Mouse (Mus musculus): ENCODE results near the gene Hs3st1. TPM values are rescaled to one million over a fixed set of nuclear protein-coding genes. Genes with fewer than 3 reads are reported as not detected.

Gene Hs3st1
- polyA plus RNA-seq, 1 experiment from 2014 or later = 10.8 TPM

- no peak overlapping the region for H3K4me3 ChIP-seq
- no peaks in the 10 kb centered on the region for H3K9me3 ChIP-seq
- no peaks in the 10 kb centered on the region for H3K36me3 ChIP-seq
- WGBS = 89% methylated on average over 13 of the region's 13 CpGs
- H3K4me1 ChIP-seq (replicated peaks) = no peaks in the 10 kb centered on the region
- H3K27ac ChIP-seq = no peak overlapping the region
- no peaks in the 10 kb centered on the region for H3K27me3 ChIP-seq (ENCODE audit: insufficient read depth, poor library complexity, severe bottlenecking)
- DNase-seq (ENCODE audit: low spot score) = no peak
These were observed 39.4 kb downstream of the Hs3st1 start for GRCm38 (mm10) chr5:39715694-39716550.

- Histone ChIP-seq H3K27me3 (ENCODE audit: insufficient read depth, poor library complexity, severe bottlenecking) (no peaks in the 10 kb centered on the region), H3K27ac (no peak overlapping the region), H3K4me1 (replicated peaks) (no peaks in the 10 kb centered on the region), H3K36me3 (no peaks in the 10 kb centered on the region), H3K4me3 (no peak overlapping the region), H3K9me3 (0 out of 2 replicates have a peak, but pooled peaks cover 3% of the 10 kb centered on the region)
- DNase-seq (ENCODE audit: low spot score) = no peak
- 82% methylated on average over 5 of the region's 5 CpGs for WGBS
These were observed 40.1 kb downstream of the Hs3st1 start for GRCm38 (mm10) chr5:39715193-39715592.

GRCm38 (mm10) chr5:39705539-39705938 is 49.7 kb downstream of the Hs3st1 start:
- WGBS = 84% methylated on average over 3 of the region's 3 CpGs
- H3K27me3 ChIP-seq (ENCODE audit: insufficient read depth, poor library complexity, severe bottlenecking) = no peaks in the 10 kb centered on the region
- no peaks in the 10 kb centered on the region for H3K36me3 ChIP-seq
- no peaks in the 10 kb centered on the region for H3K4me1 ChIP-seq (replicated peaks)
- H3K9me3 ChIP-seq = no peaks in the 10 kb centered on the region
- H3K4me3 ChIP-seq = no peak overlapping the region
- DNase-seq (ENCODE audit: low spot score) = no peak
- H3K27ac ChIP-seq = no peak overlapping the region

GRCm38 (mm10) chr5:39660826-39661225 is 94.4 kb downstream of the Hs3st1 start:
- Histone ChIP-seq H3K27ac (no peak overlapping the region), H3K4me3 (no peak overlapping the region), H3K36me3 (no peaks in the 10 kb centered on the region), H3K9me3 (no peaks in the 10 kb centered on the region), H3K27me3 (ENCODE audit: insufficient read depth, poor library complexity, severe bottlenecking) (no peaks in the 10 kb centered on the region), H3K4me1 (replicated peaks) (no peaks in the 10 kb centered on the region)
- WGBS = 93% methylated on average over 4 of the region's 4 CpGs
- no peak for DNase-seq (ENCODE audit: low spot score)

- H3K36me3 ChIP-seq = no peaks in the 10 kb centered on the region
- no peak for DNase-seq (ENCODE audit: low spot score)
- WGBS = 67% methylated on average over 2 of the region's 2 CpGs
- H3K9me3 ChIP-seq = no peaks in the 10 kb centered on the region
- no peaks in the 10 kb centered on the region for H3K4me1 ChIP-seq (replicated peaks)
- no peaks in the 10 kb centered on the region for H3K27me3 ChIP-seq (ENCODE audit: insufficient read depth, poor library complexity, severe bottlenecking)
- H3K27ac ChIP-seq = no peak overlapping the region
- H3K4me3 ChIP-seq = no peak overlapping the region
These were observed 95.9 kb downstream of the Hs3st1 start for GRCm38 (mm10) chr5:39659417-39659816.

GRCm38 (mm10) chr5:39644827-39645380 is 110.4 kb downstream of the Hs3st1 start:
- under 1% methylated on average over 28 of the region's 28 CpGs for WGBS
- peaks cover 20% of the 10 kb centered on the region for H3K4me1 ChIP-seq (replicated peaks)

GRCm38 (mm10) chr5:39643924-39644826 is 111.1 kb downstream of the Hs3st1 start:
- H3K9me3 ChIP-seq = no peaks in the 10 kb centered on the region
- H3K4me1 ChIP-seq (replicated peaks) = peaks cover 20% of the 10 kb centered on the region
- peak overlapping the region; percentile 82 for H3K27ac ChIP-seq
- no peaks in the 10 kb centered on the region for H3K36me3 ChIP-seq
- H3K4me3 ChIP-seq = peak overlapping the region; percentile 78
- DNase-seq (ENCODE audit: low spot score) = peak; percentile 88
- peaks cover 44% of the 10 kb centered on the region for H3K27me3 ChIP-seq (ENCODE audit: insufficient read depth, poor library complexity, severe bottlenecking)
- WGBS = 1% methylated on average over 56 of the region's 56 CpGs

More at GRCm38 (mm10) chr5:39644827-39645380, 110.4 kb downstream of the Hs3st1 start:
- H3K36me3 ChIP-seq = no peaks in the 10 kb centered on the region
- no peaks in the 10 kb centered on the region for H3K9me3 ChIP-seq
- H3K27me3 ChIP-seq (ENCODE audit: insufficient read depth, poor library complexity, severe bottlenecking) = peaks cover 44% of the 10 kb centered on the region
- H3K4me3 ChIP-seq = peak overlapping the region; percentile 78
- peak overlapping the region; percentile 82 for H3K27ac ChIP-seq
- peak; percentile 53 for DNase-seq (ENCODE audit: low spot score)

- Histone ChIP-seq H3K27me3 (ENCODE audit: insufficient read depth, poor library complexity, severe bottlenecking) (peaks cover 44% of the 10 kb centered on the region), H3K27ac (peak overlapping the region; percentile 23; the same call in 1 of the 2 replicates), H3K36me3 (no peaks in the 10 kb centered on the region), H3K4me3 (peak overlapping the region; percentile 78), H3K9me3 (no peaks in the 10 kb centered on the region), H3K4me1 (replicated peaks) (peaks cover 20% of the 10 kb centered on the region)
- WGBS = 2% methylated on average over 22 of the region's 22 CpGs
- peak; percentile 23 for DNase-seq (ENCODE audit: low spot score)
These were observed 111.9 kb downstream of the Hs3st1 start for GRCm38 (mm10) chr5:39643260-39643923.

- Histone ChIP-seq H3K27me3 (ENCODE audit: insufficient read depth, poor library complexity, severe bottlenecking) (peaks cover 44% of the 10 kb centered on the region), H3K9me3 (no peaks in the 10 kb centered on the region), H3K4me3 (no peak overlapping the region; the same call in 1 of the 2 replicates), H3K27ac (no peak overlapping the region), H3K36me3 (no peaks in the 10 kb centered on the region), H3K4me1 (replicated peaks) (peaks cover 20% of the 10 kb centered on the region)
- DNase-seq (ENCODE audit: low spot score) = no peak
- 78% methylated on average over 6 of the region's 6 CpGs for WGBS
These were observed 113.0 kb downstream of the Hs3st1 start for GRCm38 (mm10) chr5:39642222-39642770.

- Histone ChIP-seq H3K27me3 (ENCODE audit: insufficient read depth, poor library complexity, severe bottlenecking) (peaks cover 29% of the 10 kb centered on the region), H3K9me3 (no peaks in the 10 kb centered on the region), H3K4me3 (no peak overlapping the region), H3K36me3 (no peaks in the 10 kb centered on the region), H3K27ac (no peak overlapping the region), H3K4me1 (replicated peaks) (peaks cover 15% of the 10 kb centered on the region)
- 52% methylated on average over 10 of the region's 10 CpGs for WGBS
- peak; percentile 62 for DNase-seq (ENCODE audit: low spot score)
These were observed 115.7 kb downstream of the Hs3st1 start for GRCm38 (mm10) chr5:39639438-39640177.

GRCm38 (mm10) chr5:39638926-39639325 is 116.3 kb downstream of the Hs3st1 start:
- no peak overlapping the region for H3K4me3 ChIP-seq
- WGBS = 84% methylated on average over 5 of the region's 5 CpGs
- H3K9me3 ChIP-seq = no peaks in the 10 kb centered on the region
- no peaks in the 10 kb centered on the region for H3K36me3 ChIP-seq
- H3K4me1 ChIP-seq (replicated peaks) = peaks cover 10% of the 10 kb centered on the region
- H3K27ac ChIP-seq = no peak overlapping the region
- H3K27me3 ChIP-seq (ENCODE audit: insufficient read depth, poor library complexity, severe bottlenecking) = peaks cover 24% of the 10 kb centered on the region
- no peak for DNase-seq (ENCODE audit: low spot score)

Measured in hindbrain, embryonic 10.5 days (tissue).